ENCODE assay signal across 24 mouse cellular contexts in the genomic region with DNA sequence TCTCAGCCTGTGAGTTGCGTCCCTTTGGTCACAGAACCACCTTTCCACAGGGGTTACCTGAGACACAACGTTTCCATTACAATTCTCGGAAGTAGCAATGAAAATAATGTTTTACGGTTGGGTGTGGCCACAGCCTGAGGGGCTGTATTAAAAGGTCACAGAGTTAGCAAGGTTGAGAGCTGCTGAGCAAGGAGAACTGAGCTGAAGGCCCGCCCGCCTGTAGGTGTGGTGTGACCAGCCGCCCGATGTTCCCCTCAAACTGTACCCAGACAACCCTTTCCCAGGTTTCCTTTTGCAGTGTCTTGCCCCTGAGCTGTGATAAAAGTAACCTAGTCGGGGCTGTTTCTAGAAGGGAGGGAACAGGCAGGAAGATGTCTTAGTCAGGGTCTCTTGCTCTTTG. TPM values are rescaled to one million over a fixed set of nuclear protein-coding genes. Genes with fewer than 3 reads are reported as not detected.
DNase-seq lines count a peak whose midpoint lies in the region; ATAC-seq and TF ChIP-seq lines count a peak whose summit lies in the region.
"Had no signal": no experiment of that assay in that cellular context is flagged by ENCODE, and none has a peak within 500 bp of the region (broad histone marks: within the 10 kb centered on the region; RNA-seq: fewer than 3 reads in every experiment).

No protein-coding gene starts in this region.

- TF ChIP-seq POLR2A in kidney, adult 2 months (IDR thresholded peaks at IDR 0.05; ENCODE audit: low read depth, low read length), result no peak

- H3K27me3 ChIP-seq in kidney, adult 2 months (replicated peaks; ENCODE audit: control insufficient read depth, insufficient read depth, low read length), result no peaks in the 10 kb centered on the region
- no peaks in the 10 kb centered on the region for H3K27me3 ChIP-seq in E14TG2a.4 (ENCODE audit: insufficient read depth, low read length)
- no peaks in the 10 kb centered on the region for H3K27me3 ChIP-seq in intestine, embryonic 16.5 days (replicated peaks; ENCODE audit: control insufficient read depth, insufficient read depth, low read length)
- H3K27me3 ChIP-seq: embryonic facial prominence, embryonic 12.5 days; heart, embryonic 12.5 days; hindbrain, embryonic 13.5 days; limb, embryonic 13.5 days had no signal

- H3K9me3 ChIP-seq in E14TG2a.4 (ENCODE audit: low read length), result peaks cover 33% of the 10 kb centered on the region
- no peaks in the 10 kb centered on the region for H3K9me3 ChIP-seq in intestine, embryonic 16.5 days (ENCODE audit: control insufficient read depth, low read length)
- H3K9me3 ChIP-seq: embryonic facial prominence, embryonic 12.5 days had no signal

- no peaks in the 10 kb centered on the region for H3K36me3 ChIP-seq in kidney, adult 2 months (ENCODE audit: control insufficient read depth, insufficient read depth, low read length)
- peaks cover 35% of the 10 kb centered on the region for H3K36me3 ChIP-seq in E14TG2a.4 (ENCODE audit: insufficient read depth, low read length)
- H3K36me3 ChIP-seq in intestine, embryonic 16.5 days (ENCODE audit: control insufficient read depth, insufficient read depth, low read length), result peaks cover 4% of the 10 kb centered on the region; the same call in 1 of the 2 replicates

- no peak overlapping the region for H3K4me3 ChIP-seq in kidney, adult 2 months (ENCODE audit: insufficient read depth, low read depth, low read length)
- H3K4me3 ChIP-seq in E14TG2a.4 (replicated peaks; ENCODE audit: low read length), result peak overlapping the region; percentile 41
- H3K4me3 ChIP-seq in intestine, embryonic 16.5 days (ENCODE audit: low read length), result 0 out of 2 replicates have a peak overlapping the region, but pooled peaks have one; percentile 3
- H3K4me3 ChIP-seq: embryonic facial prominence, embryonic 12.5 days; gastrocnemius, adult 2 months; heart, adult 2 months; heart, embryonic 12.5 days; hindbrain, embryonic 13.5 days; limb, embryonic 13.5 days had no signal

- peak; percentile 85 for ATAC-seq in intestine, embryonic 16.5 days
- ATAC-seq: forebrain, embryonic 16.5 days had no signal

- H3K4me2 ChIP-seq in intestine, embryonic 16.5 days (ENCODE audit: low read depth, low read length), result peak overlapping the region; percentile 32
- H3K4me2 ChIP-seq: embryonic facial prominence, embryonic 12.5 days; heart, embryonic 12.5 days; hindbrain, embryonic 13.5 days; limb, embryonic 13.5 days; liver, embryonic 11.5 days had no signal

- no peak for TF ChIP-seq CTCF in kidney, adult 2 months (conservative IDR thresholded peaks at IDR 0.05; ENCODE audit: insufficient read depth, insufficient read length, low read depth, low read length)
- TF ChIP-seq CTCF in E14TG2a.4 (conservative IDR thresholded peaks at IDR 0.05; ENCODE audit: low read length), result no peak

- H3K4me1 ChIP-seq in kidney, adult 2 months (ENCODE audit: control insufficient read depth, insufficient read depth, low read length), result no peaks in the 10 kb centered on the region
- peaks cover 63% of the 10 kb centered on the region for H3K4me1 ChIP-seq in E14TG2a.4 (replicated peaks; ENCODE audit: low read depth, low read length)
- H3K4me1 ChIP-seq in intestine, embryonic 16.5 days (ENCODE audit: control insufficient read depth, insufficient read depth, low read length), result peaks cover 11% of the 10 kb centered on the region
- H3K4me1 ChIP-seq: embryonic facial prominence, embryonic 12.5 days; heart, embryonic 12.5 days; hindbrain, embryonic 13.5 days had no signal

- peak overlapping the region; percentile 43; the same call in 1 of the 2 replicates for H3K9ac ChIP-seq in intestine, embryonic 16.5 days (ENCODE audit: low read depth, low read length)
- H3K9ac ChIP-seq: embryonic facial prominence, embryonic 12.5 days; heart, embryonic 12.5 days; hindbrain, embryonic 13.5 days; limb, embryonic 13.5 days had no signal

- DNase-seq in kidney, adult 2 months, result peak; percentile 4
- DNase-seq in kidney, postnatal 10 days, result no peak
- DNase-seq in ZHBTc4 (ENCODE audit: low read depth, low spot score), result peak; percentile 63
- DNase-seq in c-Kit-positive CD71-positive TER-119-positive erythroid progenitor cells, embryonic 14.5 days (ENCODE audit: low spot score), result no peak
- no peak for DNase-seq in lung, postnatal 36 days
- DNase-seq: adrenal gland, adult 8-10 months; cerebellum, adult 11 months; cerebellum, adult 9-11 months; embryo, embryonic 11 days; gastrocnemius, adult 2 months; gastrocnemius, postnatal 36 days; heart, adult 2 months; heart, postnatal 4 days; kidney, adult 18-20 months; midbrain, embryonic 14.5 days had no signal

- WGBS in kidney, adult 2 months, result 15% methylated on average over 9 of the region's 9 CpGs
- WGBS in intestine, embryonic 16.5 days, result 47% methylated on average over 9 of the region's 9 CpGs

- no peak overlapping the region for H3K27ac ChIP-seq in kidney, adult 2 months (ENCODE audit: insufficient read depth, low read depth, low read length)
- peak overlapping the region; percentile 73 for H3K27ac ChIP-seq in intestine, embryonic 16.5 days (ENCODE audit: low read length)
- H3K27ac ChIP-seq: embryonic facial prominence, embryonic 12.5 days; gastrocnemius, adult 2 months; heart, adult 2 months; hindbrain, embryonic 13.5 days; limb, embryonic 13.5 days; macrophage had no signal

RNA-seq across cellular contexts. Expression of a gene that starts 49.0 kb away (rescaled TPM):
- polyA plus RNA-seq in kidney, adult 2 months (2012; rRNA removed), result 29.7 and 30.4 TPM in 2 replicates
- polyA plus RNA-seq in intestine, embryonic 16.5 days (2015; fragmentation: Nextera tagmentation; extraction: Ambion mirVana), result 33.9 and 35.7 TPM in 2 replicates

Comparison
In these comparisons a context has a peak if more than half of its experiments do, and no peak if none do; other contexts are left out.
1. DNase-seq: peak in kidney, adult 2 months (single experiment) and ZHBTc4 (single experiment); none in kidney, postnatal 10 days (single experiment), c-Kit-positive CD71-positive TER-119-positive erythroid progenitor cells, embryonic 14.5 days (single experiment) and lung, postnatal 36 days (single experiment).